Mouse (Mus musculus) brain, adult 2 months (tissue): ENCODE data around the gene Olfr594.
"Not testable (repeated sequence)": the region's sequence is repeated elsewhere in the genome, so short reads cannot be mapped to it uniquely, and the experiment has no call there.

Experiments
- DNase-seq: peaks from one replicate; pipeline ENCODE4 v3.0.0; 2011; ENCODE audit warnings: low read depth, low spot score

Olfr594 gene

DNA sequence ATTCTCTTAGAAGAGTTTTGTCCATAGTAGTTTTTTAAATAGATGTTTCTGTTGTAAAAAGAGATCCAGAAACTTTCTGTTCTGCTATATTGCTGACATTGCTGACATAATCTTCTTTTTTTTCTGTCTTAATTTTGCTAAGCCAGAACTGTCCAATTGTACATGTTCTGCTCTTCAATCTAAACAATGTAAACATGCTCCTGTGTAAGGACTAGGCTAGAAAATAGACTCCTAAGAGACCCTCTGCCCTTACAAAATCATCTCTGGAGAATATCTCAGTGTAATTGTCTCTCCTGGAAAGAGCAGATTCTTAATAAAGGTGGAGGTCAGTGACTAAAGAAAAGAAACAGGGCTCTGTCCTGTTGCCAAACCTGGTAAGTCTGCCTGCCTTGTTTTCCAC, at the start of gene Olfr594:
Olfr594 (plus strand) TSS at position 301 of the 400 bp plus-strand sequence.
- no peak for DNase-seq

DNA sequence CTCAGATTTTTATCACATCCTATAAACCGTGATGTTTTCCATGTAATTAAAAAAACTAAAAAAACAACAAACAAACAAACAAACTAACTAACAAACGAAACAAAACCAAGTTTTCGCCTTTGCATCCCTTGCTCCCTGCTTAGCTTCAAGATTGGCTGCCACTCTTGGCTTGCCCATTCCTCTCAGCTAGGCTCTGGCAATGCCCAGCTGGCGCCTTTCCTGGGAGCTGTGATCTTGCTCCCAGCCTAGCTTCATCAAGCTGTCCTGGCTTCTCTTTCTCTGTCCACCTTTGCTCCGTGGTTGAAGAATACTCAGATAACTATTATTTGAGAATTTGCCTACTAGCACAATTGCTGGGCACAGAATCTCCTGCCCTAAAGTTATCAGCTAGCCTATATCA, 47.1 kb upstream of the Olfr594 start:
- no peak for DNase-seq

DNA sequence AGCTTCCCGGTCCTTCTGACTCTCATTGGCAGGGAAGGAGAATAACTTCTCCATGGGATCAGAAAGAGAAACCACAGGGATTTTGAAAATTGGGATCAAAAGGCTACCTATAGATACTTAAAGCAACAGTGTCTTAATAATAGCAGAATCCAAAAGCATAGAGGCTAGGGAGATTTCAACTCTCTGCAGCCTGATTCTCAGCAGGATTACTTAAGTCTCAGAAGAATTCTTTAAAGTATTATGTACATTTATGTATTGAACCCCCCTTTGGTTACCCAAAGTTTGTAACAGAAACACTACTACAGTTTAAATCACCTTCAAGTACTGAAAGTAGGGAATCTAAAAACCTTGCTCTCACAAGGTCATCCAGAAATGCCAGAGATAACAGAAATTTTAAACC, 38.6 kb upstream of the Olfr594 start, which contains the start of gene Olfr591:
Olfr591 (minus strand) TSS at position 101 of the 400 bp plus-strand sequence.
- DNase-seq: no peak

DNA sequence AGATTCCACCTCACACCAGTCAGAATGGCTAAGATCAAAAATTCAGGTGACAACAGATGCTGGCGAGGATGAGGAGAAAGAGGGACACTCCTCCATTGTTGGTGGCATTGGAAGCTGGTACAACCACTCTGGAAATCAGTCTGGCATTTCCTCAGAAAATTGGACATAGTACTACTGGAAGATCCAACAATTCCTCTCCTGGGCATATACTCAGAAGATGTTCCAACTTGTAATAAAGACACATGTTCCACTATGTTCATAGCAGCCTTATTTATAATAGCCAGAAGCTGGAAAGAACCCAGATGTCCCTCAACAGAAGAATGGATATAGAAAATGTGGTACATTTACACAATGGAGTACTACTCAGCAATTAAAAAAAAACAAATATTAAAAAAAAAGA, 32.3 kb upstream of the Olfr594 start, which contains the start of gene Olfr592:
Olfr592 (plus strand) TSS at position 301 of the 400 bp plus-strand sequence.
- DNase-seq: not testable (repeated sequence)

DNA sequence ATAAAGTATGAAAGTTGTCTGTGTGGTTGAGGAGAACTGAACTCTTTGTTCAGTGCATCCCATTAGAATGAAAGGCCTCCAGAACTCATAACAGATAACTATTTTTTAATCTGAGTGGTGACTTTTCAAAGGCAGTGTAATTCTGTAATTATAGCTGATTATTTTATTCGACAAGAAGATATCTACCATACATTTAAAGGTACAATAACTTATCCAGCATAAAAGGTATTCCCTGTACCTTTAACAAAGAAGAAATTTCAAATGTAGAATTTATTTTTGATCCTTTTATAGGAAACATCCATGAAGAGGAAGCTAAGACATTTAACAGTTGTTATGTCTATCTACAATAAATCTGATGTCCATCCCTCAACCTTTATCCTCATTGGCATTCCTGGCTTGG, 5.2 kb upstream of the Olfr594 start, which contains the start of gene Olfr593:
Olfr593 (plus strand) TSS at position 301 of the 400 bp plus-strand sequence.
- no peak for DNase-seq

DNA sequence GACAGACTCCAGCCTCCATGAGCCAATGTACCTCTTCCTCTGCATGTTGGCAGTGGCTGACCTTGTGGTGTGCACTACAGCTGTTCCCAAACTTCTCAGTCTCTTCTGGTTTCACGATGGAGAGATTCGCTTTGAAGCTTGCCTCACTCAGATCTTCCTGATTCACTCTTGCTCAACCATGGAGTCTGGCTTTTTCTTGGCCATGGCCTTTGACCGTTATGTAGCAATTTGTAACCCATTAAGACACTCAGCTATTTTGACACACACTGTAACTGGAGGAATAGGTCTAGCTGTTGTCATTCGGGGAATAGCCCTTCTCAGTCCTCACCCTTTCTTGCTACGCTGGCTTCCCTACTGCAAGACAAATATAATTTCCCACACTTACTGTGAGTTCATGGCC, 4.7 kb upstream of the Olfr594 start:
- DNase-seq: not testable (repeated sequence)

DNA sequence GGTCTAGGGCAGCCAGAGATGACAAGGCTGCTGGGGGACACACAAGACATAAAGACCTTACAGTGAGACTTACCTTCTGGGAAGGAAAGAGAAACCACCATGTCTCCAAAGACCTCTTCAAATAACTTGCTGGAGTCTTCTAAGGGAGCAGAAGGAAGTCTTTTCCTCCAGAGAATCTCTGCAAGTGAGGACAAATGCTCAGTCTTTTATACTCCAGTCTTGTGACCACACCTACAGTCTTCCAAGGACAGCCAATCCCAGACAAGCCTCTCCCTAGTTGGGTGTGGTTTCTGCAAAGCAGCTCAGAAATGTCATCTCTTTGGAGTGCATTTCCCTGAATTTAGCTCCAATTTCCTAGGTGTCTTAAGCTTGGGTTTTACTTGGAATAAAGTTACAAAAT, 35.6 kb downstream of the Olfr594 start, which contains the start of gene Usp17ld:
Usp17ld (minus strand) TSS at position 101 of the 400 bp plus-strand sequence.
- DNase-seq: not testable (repeated sequence)
